ENCODE assay signal across 25 mouse cellular contexts in genomic region chr2:80079618-80080017, GRCm38 (mm10). TPM values are rescaled to one million over a fixed set of nuclear protein-coding genes. Genes with fewer than 3 reads are reported as not detected.
DNase-seq lines count a peak whose midpoint lies in the region; ATAC-seq and TF ChIP-seq lines count a peak whose summit lies in the region.
"Had no signal": no experiment of that assay in that cellular context is flagged by ENCODE, and none has a peak within 500 bp of the region (broad histone marks: within the 10 kb centered on the region; RNA-seq: fewer than 3 reads in every experiment).

No protein-coding gene starts in this region.

- WGBS in liver, postnatal 0 days (ENCODE audit: insufficient replicate concordance) = 63% methylated on average over 4 of the region's 4 CpGs
- 61% methylated on average over 4 of the region's 4 CpGs for WGBS in liver, embryonic 12.5 days (ENCODE audit: insufficient replicate concordance)
- WGBS in kidney, embryonic 14.5 days = 92% methylated on average over 4 of the region's 4 CpGs

- no peak for DNase-seq in liver, postnatal 0 days
- DNase-seq in heart, adult 11 months = no peak
- no peak for DNase-seq in heart, postnatal 14 days
- DNase-seq: adrenal gland, adult 8-10 months; adrenal gland, postnatal 14 days; adrenal gland, postnatal 36 days; B cell, adult 2 months; cerebellum, adult 11-12 months; cerebellum, adult 2 months; cerebellum, adult 9-10 months; cerebellum, postnatal 10 days; cerebellum, postnatal 25 days had no signal

- no peak for ATAC-seq in liver, postnatal 0 days
- no peak for ATAC-seq in liver, embryonic 12.5 days
- peak; percentile 52 for ATAC-seq in granulocyte monocyte progenitor cell, adult 5-6 weeks (replicated peaks; ENCODE audit: poor library complexity, severe bottlenecking)
- peak; percentile 55 for ATAC-seq in megakaryocyte progenitor cell, adult 5-6 weeks (replicated peaks; ENCODE audit: poor library complexity)
- no peak for ATAC-seq in kidney, embryonic 14.5 days (ENCODE audit: low FRiP score, low TSS enrichment)
- ATAC-seq: activated CD4-positive, CD25-positive, alpha-beta regulatory T cell, adult 4 months; CD4-positive, CD25-positive, alpha-beta regulatory T cell, adult 4 months; forebrain, embryonic 13.5 days; forebrain, embryonic 16.5 days; Patski had no signal

- TF ChIP-seq CTCF in liver, postnatal 0 days (IDR thresholded peaks at IDR 0.05; ENCODE audit: low read depth) = no peak

- no peak overlapping the region for H3K9ac ChIP-seq in liver, postnatal 0 days (replicated peaks)
- no peak overlapping the region for H3K9ac ChIP-seq in liver, embryonic 12.5 days
- H3K9ac ChIP-seq in kidney, embryonic 14.5 days (ENCODE audit: low read depth, low read length) = no peak overlapping the region
- H3K9ac ChIP-seq: embryonic facial prominence, embryonic 12.5 days; forebrain, embryonic 13.5 days had no signal

- H3K4me1 ChIP-seq in liver, postnatal 0 days (ENCODE audit: insufficient read depth) = no peaks in the 10 kb centered on the region
- no peaks in the 10 kb centered on the region for H3K4me1 ChIP-seq in liver, embryonic 12.5 days
- H3K4me1 ChIP-seq in kidney, embryonic 14.5 days (ENCODE audit: control insufficient read depth, insufficient read depth, low read length) = no peaks in the 10 kb centered on the region
- H3K4me1 ChIP-seq: forebrain, embryonic 13.5 days had no signal

- H3K9me3 ChIP-seq in liver, postnatal 0 days (ENCODE audit: low read length) = no peaks in the 10 kb centered on the region
- H3K9me3 ChIP-seq in liver, embryonic 12.5 days (replicated peaks) = no peaks in the 10 kb centered on the region
- no peaks in the 10 kb centered on the region for H3K9me3 ChIP-seq in kidney, embryonic 14.5 days (ENCODE audit: control insufficient read depth, low read length)
- H3K9me3 ChIP-seq: embryonic facial prominence, embryonic 10.5 days; embryonic facial prominence, embryonic 12.5 days; forebrain, embryonic 13.5 days; G1E had no signal

- no peak overlapping the region for H3K4me3 ChIP-seq in liver, postnatal 0 days (ENCODE audit: low read depth, low read length)
- H3K4me3 ChIP-seq in liver, embryonic 12.5 days = no peak overlapping the region
- H3K4me3 ChIP-seq in kidney, embryonic 14.5 days (ENCODE audit: low read length) = no peak overlapping the region
- H3K4me3 ChIP-seq: embryonic facial prominence, embryonic 10.5 days; embryonic facial prominence, embryonic 12.5 days; forebrain, embryonic 13.5 days had no signal

- H3K4me2 ChIP-seq in liver, postnatal 0 days (ENCODE audit: low read depth, low read length) = no peak overlapping the region
- H3K4me2 ChIP-seq in liver, embryonic 12.5 days = no peak overlapping the region
- no peak overlapping the region for H3K4me2 ChIP-seq in kidney, embryonic 14.5 days (replicated peaks; ENCODE audit: low read depth, low read length)
- H3K4me2 ChIP-seq: embryonic facial prominence, embryonic 12.5 days; forebrain, embryonic 13.5 days had no signal

- no peaks in the 10 kb centered on the region for H3K36me3 ChIP-seq in liver, postnatal 0 days (replicated peaks; ENCODE audit: insufficient read depth, low read length)
- H3K36me3 ChIP-seq in liver, embryonic 12.5 days = no peaks in the 10 kb centered on the region
- no peaks in the 10 kb centered on the region for H3K36me3 ChIP-seq in kidney, embryonic 14.5 days (ENCODE audit: control insufficient read depth, insufficient read depth, low read length)
- H3K36me3 ChIP-seq: embryonic facial prominence, embryonic 10.5 days; embryonic facial prominence, embryonic 12.5 days; G1E had no signal

- peak overlapping the region; percentile 49; the same call in 1 of the 2 replicates for H3K27ac ChIP-seq in liver, postnatal 0 days (ENCODE audit: low read depth)
- H3K27ac ChIP-seq in liver, embryonic 12.5 days = no peak overlapping the region
- H3K27ac ChIP-seq in kidney, embryonic 14.5 days (ENCODE audit: low read depth, low read length) = no peak overlapping the region
- H3K27ac ChIP-seq: embryonic facial prominence, embryonic 10.5 days; embryonic facial prominence, embryonic 12.5 days; forebrain, embryonic 13.5 days had no signal

- no peaks in the 10 kb centered on the region for H3K27me3 ChIP-seq in liver, postnatal 0 days (ENCODE audit: insufficient read depth, low read length)
- H3K27me3 ChIP-seq in liver, embryonic 12.5 days (replicated peaks) = no peaks in the 10 kb centered on the region
- H3K27me3 ChIP-seq in kidney, embryonic 14.5 days (ENCODE audit: control insufficient read depth, insufficient read depth, low read length) = no peaks in the 10 kb centered on the region
- H3K27me3 ChIP-seq: CH12.LX; embryonic facial prominence, embryonic 12.5 days; forebrain, embryonic 13.5 days; Patski had no signal

- TF ChIP-seq EP300 in liver, postnatal 0 days (IDR thresholded peaks at IDR 0.05; ENCODE audit: low read depth) = no peak

- intact Hi-C loops in heart, postnatal 14 days (cut with DNase I) = no loop called here

RNA-seq across cellular contexts. Expression of gene Pde1a, which starts 49.6 kb away (rescaled TPM):
- polyA plus RNA-seq in liver, postnatal 0 days (2015; fragmentation: Nextera tagmentation; extraction: Ambion mirVana) = 3.9 and 4.1 TPM in 2 replicates
- polyA plus RNA-seq in liver, embryonic 12.5 days (2016; fragmentation: Nextera tagmentation; extraction: Ambion mirVana) = 9.5 and 10.7 TPM in 2 replicates
- total RNA-seq in granulocyte monocyte progenitor cell, adult 5-6 weeks (2014; fragmentation: Nextera tagmentation) = not detected in 2 replicates
- not detected in 2 replicates for total RNA-seq in granulocyte monocyte progenitor cell, adult 5-6 weeks (2017)
- not detected in 2 replicates for total RNA-seq in megakaryocyte progenitor cell, adult 5-6 weeks (2015)
- total RNA-seq in megakaryocyte progenitor cell, adult 5-6 weeks (2017) = not detected in 2 replicates
- 17.8 and 20.2 TPM in 2 replicates for polyA plus RNA-seq in kidney, embryonic 14.5 days (2014; fragmentation: Nextera tagmentation; extraction: Ambion mirVana)
- total RNA-seq in heart, postnatal 14 days (2021) = 10 to 100 TPM in 1 of 2 experiments, 1 to 10 TPM in 1; 9.4 to 10.8 TPM
- polyA plus RNA-seq: activated CD4-positive, CD25-positive, alpha-beta regulatory T cell, adult 4 months; CD4-positive, CD25-positive, alpha-beta regulatory T cell, adult 4 months; G1E had no signal

Comparison
In these comparisons a context has a peak if more than half of its experiments do, and no peak if none do; other contexts are left out.
1. ATAC-seq: peak in granulocyte monocyte progenitor cell, adult 5-6 weeks (single experiment) and megakaryocyte progenitor cell, adult 5-6 weeks (single experiment); none in liver, postnatal 0 days (single experiment), liver, embryonic 12.5 days (single experiment) and kidney, embryonic 14.5 days (single experiment).
2. RNA of gene Pde1a, which starts 49.6 kb away (total RNA-seq): 9.4 to 10.8 TPM in heart, postnatal 14 days; not detected in granulocyte monocyte progenitor cell, adult 5-6 weeks and not detected in megakaryocyte progenitor cell, adult 5-6 weeks; every median in the first group is over 10 times any median in the second.